In the genomic region with DNA sequence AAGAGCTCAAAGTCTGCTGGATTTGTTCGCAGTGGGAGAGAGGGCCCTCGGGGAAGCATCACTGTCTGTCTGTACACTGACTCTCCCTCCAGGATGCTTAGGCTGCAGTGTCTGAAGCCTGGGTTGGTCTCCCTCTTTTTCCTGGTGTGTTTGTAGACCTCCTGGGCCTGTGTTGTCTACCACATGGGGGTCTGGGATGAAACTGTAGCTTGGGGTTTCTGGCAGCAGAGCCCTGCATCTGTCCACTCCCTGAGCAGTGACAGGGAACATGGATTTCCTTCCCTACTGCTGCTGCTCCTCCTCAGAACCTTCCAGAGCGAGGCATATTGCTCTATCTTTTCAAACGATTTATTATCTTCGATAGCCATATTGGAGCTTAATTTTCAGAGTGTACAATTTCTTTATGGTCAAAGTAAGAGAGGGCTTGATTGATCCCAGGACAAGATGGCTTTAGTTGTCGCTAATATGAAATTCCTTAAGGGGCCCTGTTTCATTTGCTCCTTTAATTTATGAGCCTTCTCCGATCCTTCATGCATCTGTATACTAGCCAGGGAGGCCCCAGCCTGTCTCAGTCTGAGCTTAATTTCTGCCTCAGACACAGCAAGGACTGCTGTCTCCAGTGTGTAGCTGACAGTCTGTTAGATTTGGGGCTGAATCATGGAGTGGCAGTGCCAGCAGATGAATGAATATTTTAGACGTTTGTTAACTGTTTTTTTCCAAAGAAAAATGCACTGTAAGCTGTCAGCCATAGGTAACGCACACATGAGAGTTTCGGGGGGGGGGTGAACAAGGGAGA, we compare ENCODE assay signal across 8 mouse cellular contexts.
DNase-seq lines count a peak whose midpoint lies in the region; ATAC-seq and TF ChIP-seq lines count a peak whose summit lies in the region.
"Had no signal": no experiment of that assay in that cellular context is flagged by ENCODE, and none has a peak within 500 bp of the region (broad histone marks: within the 10 kb centered on the region; RNA-seq: fewer than 3 reads in every experiment).

No protein-coding gene starts in this region.

- no peak for DNase-seq in heart, postnatal 0 days (ENCODE audit: low spot score)
- no peak for DNase-seq in heart, postnatal 25 days (ENCODE audit: low spot score)
- DNase-seq in midbrain, embryonic 10.5 days (ENCODE audit: low spot score), result no peak
- no peak for DNase-seq in yolk sac, embryonic 10.5 days (ENCODE audit: low spot score)
- DNase-seq: lung, adult 2 months had no signal

- H3K4me2 ChIP-seq in heart, postnatal 0 days (ENCODE audit: low read depth, low read length), result no peak overlapping the region
- no peak overlapping the region for H3K4me2 ChIP-seq in midbrain, embryonic 12.5 days (replicated peaks)
- no peak overlapping the region for H3K4me2 ChIP-seq in hindbrain, embryonic 15.5 days
- no peak overlapping the region for H3K4me2 ChIP-seq in stomach, embryonic 16.5 days (ENCODE audit: low read depth, low read length)

- WGBS in heart, postnatal 0 days, result 68% methylated on average over 10 of the region's 10 CpGs
- 76% methylated on average over 10 of the region's 10 CpGs for WGBS in midbrain, embryonic 12.5 days
- WGBS in midbrain, embryonic 10.5 days, result 82% methylated on average over 10 of the region's 10 CpGs
- WGBS in hindbrain, embryonic 15.5 days, result 60% methylated on average over 10 of the region's 10 CpGs
- WGBS in stomach, embryonic 16.5 days, result 52% methylated on average over 10 of the region's 10 CpGs

- H3K27ac ChIP-seq in heart, postnatal 0 days (ENCODE audit: low read depth), result peak overlapping the region; percentile 30; the same call in 1 of the 2 replicates
- 0 out of 2 replicates have a peak overlapping the region, but pooled peaks have one; percentile 17 for H3K27ac ChIP-seq in midbrain, embryonic 12.5 days (replicated peaks)
- no peak overlapping the region for H3K27ac ChIP-seq in midbrain, embryonic 10.5 days (replicated peaks)
- H3K27ac ChIP-seq in hindbrain, embryonic 15.5 days (replicated peaks), result peak overlapping the region; percentile 23; the same call in 1 of the 2 replicates
- peak overlapping the region; percentile 38 for H3K27ac ChIP-seq in stomach, embryonic 16.5 days (ENCODE audit: low read length)

- H3K27me3 ChIP-seq in heart, postnatal 0 days (ENCODE audit: control insufficient read depth, insufficient read depth, low read length), result no peaks in the 10 kb centered on the region
- no peaks in the 10 kb centered on the region for H3K27me3 ChIP-seq in midbrain, embryonic 12.5 days
- H3K27me3 ChIP-seq in midbrain, embryonic 10.5 days (ENCODE audit: low read depth, poor library complexity, severe bottlenecking), result no peaks in the 10 kb centered on the region
- no peaks in the 10 kb centered on the region for H3K27me3 ChIP-seq in hindbrain, embryonic 15.5 days
- H3K27me3 ChIP-seq in stomach, embryonic 16.5 days (ENCODE audit: control insufficient read depth, insufficient read depth, low read length), result no peaks in the 10 kb centered on the region

- intact Hi-C loops in heart, postnatal 25 days (cut with DNase I), result no loop called here

- H3K4me1 ChIP-seq in heart, postnatal 0 days (ENCODE audit: control insufficient read depth, insufficient read depth), result peaks cover 22% of the 10 kb centered on the region
- peaks cover 28% of the 10 kb centered on the region for H3K4me1 ChIP-seq in midbrain, embryonic 12.5 days
- peaks cover 40% of the 10 kb centered on the region for H3K4me1 ChIP-seq in midbrain, embryonic 10.5 days
- H3K4me1 ChIP-seq in hindbrain, embryonic 15.5 days (replicated peaks), result peaks cover 29% of the 10 kb centered on the region
- H3K4me1 ChIP-seq in stomach, embryonic 16.5 days (ENCODE audit: control insufficient read depth, insufficient read depth, low read length), result peaks cover 30% of the 10 kb centered on the region

- H3K9me3 ChIP-seq in heart, postnatal 0 days (replicated peaks; ENCODE audit: control insufficient read depth, low read length), result no peaks in the 10 kb centered on the region
- H3K9me3 ChIP-seq in midbrain, embryonic 12.5 days, result no peaks in the 10 kb centered on the region
- no peaks in the 10 kb centered on the region for H3K9me3 ChIP-seq in midbrain, embryonic 10.5 days (replicated peaks)
- H3K9me3 ChIP-seq in hindbrain, embryonic 15.5 days, result no peaks in the 10 kb centered on the region
- H3K9me3 ChIP-seq in stomach, embryonic 16.5 days (replicated peaks; ENCODE audit: control insufficient read depth, low read length), result no peaks in the 10 kb centered on the region

- H3K9ac ChIP-seq in heart, postnatal 0 days (replicated peaks; ENCODE audit: low read depth, low read length), result no peak overlapping the region
- no peak overlapping the region for H3K9ac ChIP-seq in midbrain, embryonic 12.5 days (replicated peaks)
- H3K9ac ChIP-seq in hindbrain, embryonic 15.5 days, result no peak overlapping the region
- peak overlapping the region; percentile 16; the same call in 1 of the 2 replicates for H3K9ac ChIP-seq in stomach, embryonic 16.5 days (ENCODE audit: low read length)

- TF ChIP-seq EP300 in heart, postnatal 0 days (IDR thresholded peaks at IDR 0.05; ENCODE audit: low read depth), result no peak

- no peak overlapping the region for H3K4me3 ChIP-seq in heart, postnatal 0 days (ENCODE audit: low read depth, low read length)
- no peak overlapping the region for H3K4me3 ChIP-seq in midbrain, embryonic 12.5 days
- no peak overlapping the region for H3K4me3 ChIP-seq in midbrain, embryonic 10.5 days
- no peak overlapping the region for H3K4me3 ChIP-seq in hindbrain, embryonic 15.5 days
- no peak overlapping the region for H3K4me3 ChIP-seq in stomach, embryonic 16.5 days (replicated peaks; ENCODE audit: low read length)

- TF ChIP-seq CTCF in heart, postnatal 0 days (IDR thresholded peaks at IDR 0.05; ENCODE audit: low read depth), result no peak

- ATAC-seq in heart, postnatal 0 days (ENCODE audit: insufficient read depth, low read depth), result no peak
- ATAC-seq in midbrain, embryonic 12.5 days (ENCODE audit: low FRiP score, low read depth), result no peak
- ATAC-seq in hindbrain, embryonic 15.5 days (ENCODE audit: low FRiP score, low read depth), result peak; percentile 57; the same call in 1 of the 2 replicates
- no peak for ATAC-seq in stomach, embryonic 16.5 days (ENCODE audit: insufficient read depth, low FRiP score)

- H3K36me3 ChIP-seq in heart, postnatal 0 days (replicated peaks; ENCODE audit: control insufficient read depth, insufficient read depth, low read length), result no peaks in the 10 kb centered on the region
- no peaks in the 10 kb centered on the region for H3K36me3 ChIP-seq in midbrain, embryonic 12.5 days
- H3K36me3 ChIP-seq in midbrain, embryonic 10.5 days, result no peaks in the 10 kb centered on the region
- H3K36me3 ChIP-seq in hindbrain, embryonic 15.5 days, result no peaks in the 10 kb centered on the region
- H3K36me3 ChIP-seq in stomach, embryonic 16.5 days (ENCODE audit: control insufficient read depth, insufficient read depth, low read length), result no peaks in the 10 kb centered on the region
